Mouse (Mus musculus): ENCODE results near the gene Rpp14.
"Not testable (repeated sequence)": the region's sequence is repeated elsewhere in the genome, so short reads cannot be mapped to it uniquely, and the experiment has no call there.

Gene Rpp14

GRCm38 (mm10) chr14:8114756-8115155, 34.6 kb downstream of the Rpp14 start:
- DNase-seq (ENCODE audit: low spot score) = no peak

- DNase-seq (ENCODE audit: low spot score) = no peak
Measured at GRCm38 (mm10) chr14:8115772-8116171, 35.6 kb downstream of the Rpp14 start.

GRCm38 (mm10) chr14:8117371-8117770, 37.2 kb downstream of the Rpp14 start:
- no peak for DNase-seq (ENCODE audit: low spot score)

GRCm38 (mm10) chr14:8119454-8119853, 39.3 kb downstream of the Rpp14 start:
- no peak for DNase-seq (ENCODE audit: low spot score)

- DNase-seq (ENCODE audit: low spot score) = no peak
Measured at GRCm38 (mm10) chr14:8119904-8120303, 39.7 kb downstream of the Rpp14 start.

GRCm38 (mm10) chr14:8123141-8123540, 43.0 kb downstream of the Rpp14 start:
- no peak for DNase-seq (ENCODE audit: low spot score)

GRCm38 (mm10) chr14:8123611-8124010, 43.4 kb downstream of the Rpp14 start:
- DNase-seq (ENCODE audit: low spot score) = not testable (repeated sequence)

GRCm38 (mm10) chr14:8124046-8124881, 44.1 kb downstream of the Rpp14 start:
- no peak for DNase-seq (ENCODE audit: low spot score)

GRCm38 (mm10) chr14:8127971-8128370, 47.8 kb downstream of the Rpp14 start:
- DNase-seq (ENCODE audit: low spot score) = no peak

- no peak for DNase-seq (ENCODE audit: low spot score)
Measured at GRCm38 (mm10) chr14:8132789-8133188, 52.6 kb downstream of the Rpp14 start.

- no peak for DNase-seq (ENCODE audit: low spot score)
Measured at GRCm38 (mm10) chr14:8134234-8134633, 54.1 kb downstream of the Rpp14 start.

- peak; percentile 27 for DNase-seq (ENCODE audit: low spot score)
Measured at GRCm38 (mm10) chr14:8135130-8135529, 55.0 kb downstream of the Rpp14 start.

- DNase-seq (ENCODE audit: low spot score) = no peak
Measured at GRCm38 (mm10) chr14:8139724-8140710, 59.9 kb downstream of the Rpp14 start.

GRCm38 (mm10) chr14:8141131-8141530, 61.0 kb downstream of the Rpp14 start:
- DNase-seq (ENCODE audit: low spot score) = no peak

Measured in adipocyte (in vitro differentiated cells).